Mouse (Mus musculus) lung, postnatal 0 days (tissue): ENCODE measurements at regions not wholly inside any gene's neighbourhood (a gene's known extent, or its start where the extent isn't known, plus 50 kb on each side); places are given as distances from the start of the nearest gene placed in this dataset.

Source experiments
- CTCF ChIP-seq: IDR thresholded peaks from 2 replicates; pipeline ENCODE4 v1.5.1; 2016; ENCODE audit warnings: antibody characterized with exemption, mild to moderate bottlenecking
- EP300 ChIP-seq: IDR thresholded peaks from 2 replicates; pipeline ENCODE4 v1.6.1; 2016; ENCODE audit warnings: antibody characterized with exemption, mild to moderate bottlenecking, control low read depth

GRCm38 (mm10) chr4:98241921-98242320, 141.2 kb downstream of the Tm2d1 start:
- no peak for TF ChIP-seq CTCF
- no peak for TF ChIP-seq EP300
